Mouse (Mus musculus) kidney, adult 2 months (tissue): ENCODE measurements around the gene Dlg2. TPM values are rescaled to one million over a fixed set of nuclear protein-coding genes. Genes with fewer than 3 reads are reported as not detected.

ENCODE experiments used
- DNase-seq: peaks from one replicate; pipeline ENCODE4 v3.0.0; 2021
- H3K27ac ChIP-seq: fragments of 200-500 bp; 2 replicates; pipeline ENCODE4 v1.5.1; 2012; ENCODE audit warnings: low read depth, low read length, control low read depth, inconsistent platforms; ENCODE audit not compliant: insufficient read depth
- H3K27me3 ChIP-seq: fragments of 200-500 bp; replicated peaks from 2 replicates; pipeline ENCODE4 v1.6.1; 2012; ENCODE audit warnings: mild to moderate bottlenecking, moderate library complexity, low read length, inconsistent platforms; ENCODE audit not compliant: control insufficient read depth, insufficient read depth
- H3K36me3 ChIP-seq: fragments of 200-500 bp; 2 replicates; pipeline ENCODE4 v1.6.1; 2012; ENCODE audit warnings: mild to moderate bottlenecking, moderate library complexity, low read length, inconsistent platforms; ENCODE audit not compliant: control insufficient read depth, insufficient read depth
- H3K4me1 ChIP-seq: fragments of 200-500 bp; 2 replicates; pipeline ENCODE4 v1.6.1; 2011; ENCODE audit warnings: low read length; ENCODE audit not compliant: control insufficient read depth, insufficient read depth
- H3K4me3 ChIP-seq: fragments of 200-500 bp; 2 replicates; pipeline ENCODE4 v1.5.1; 2011; ENCODE audit warnings: mild to moderate bottlenecking, low read depth, low read length, control low read depth; ENCODE audit not compliant: insufficient read depth
- CTCF ChIP-seq: fragments of 200-500 bp; conservative IDR thresholded peaks from 2 replicates; pipeline ENCODE4 v1.5.1; 2011; ENCODE audit warnings: low read depth, mild to moderate bottlenecking, control low read depth, low read length, moderate library complexity, mixed read lengths; ENCODE audit not compliant: insufficient read depth, insufficient read length
- POLR2A ChIP-seq: fragments of 200-500 bp; IDR thresholded peaks from one replicate; pipeline ENCODE4 v1.6.1; 2011; ENCODE audit warnings: low read depth, low read length, control low read depth
- WGBS: fragments of 180-500 bp; shearing (Covaris S2); methylation state at CpG from one replicate; pipeline ENCODE4 v1.1.7; 2018; 5-methylcytosine and 5-hydroxymethylcytosine counted together
- polyA plus RNA-seq: library from polyadenylated mRNA; depleted of rRNA; stranded (reverse); fragments of >200 nt; gene quantifications from 2 replicates; pipeline ENCODE4 v1.2.3, GENCODE M21; 2012

Dlg2 gene
- polyA plus RNA-seq, 1 experiment, result 2.1 TPM

DNA sequence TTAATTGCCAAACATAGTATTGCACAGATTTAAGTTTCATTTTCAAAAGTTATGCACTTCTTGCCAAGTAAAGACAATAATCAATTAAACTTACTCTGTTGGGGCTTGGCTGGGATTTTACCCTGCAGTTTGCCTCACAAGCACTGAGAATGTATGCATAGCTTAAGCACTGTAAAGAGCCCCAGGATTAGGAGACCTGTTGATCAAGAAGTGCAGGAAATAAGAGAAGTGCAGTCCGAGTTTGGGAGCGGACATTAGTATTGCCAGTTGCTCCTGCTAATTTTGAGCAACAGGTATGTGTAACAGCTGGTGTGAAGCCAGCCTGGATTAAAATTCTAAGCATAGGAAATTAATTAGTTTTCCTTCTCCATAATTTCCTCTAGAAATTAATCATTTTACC is 1687.8 kb downstream of the Dlg2 start:
- Histone ChIP-seq H3K4me1 (no peaks in the 10 kb centered on the region), H3K27ac (no peak overlapping the region), H3K27me3 (no peaks in the 10 kb centered on the region), H3K36me3 (no peaks in the 10 kb centered on the region), H3K4me3 (no peak overlapping the region)
- DNase-seq, result no peak
- TF ChIP-seq CTCF (no peak), POLR2A (no peak)
- 71% methylated on average over 2 of the region's 2 CpGs for WGBS

DNA sequence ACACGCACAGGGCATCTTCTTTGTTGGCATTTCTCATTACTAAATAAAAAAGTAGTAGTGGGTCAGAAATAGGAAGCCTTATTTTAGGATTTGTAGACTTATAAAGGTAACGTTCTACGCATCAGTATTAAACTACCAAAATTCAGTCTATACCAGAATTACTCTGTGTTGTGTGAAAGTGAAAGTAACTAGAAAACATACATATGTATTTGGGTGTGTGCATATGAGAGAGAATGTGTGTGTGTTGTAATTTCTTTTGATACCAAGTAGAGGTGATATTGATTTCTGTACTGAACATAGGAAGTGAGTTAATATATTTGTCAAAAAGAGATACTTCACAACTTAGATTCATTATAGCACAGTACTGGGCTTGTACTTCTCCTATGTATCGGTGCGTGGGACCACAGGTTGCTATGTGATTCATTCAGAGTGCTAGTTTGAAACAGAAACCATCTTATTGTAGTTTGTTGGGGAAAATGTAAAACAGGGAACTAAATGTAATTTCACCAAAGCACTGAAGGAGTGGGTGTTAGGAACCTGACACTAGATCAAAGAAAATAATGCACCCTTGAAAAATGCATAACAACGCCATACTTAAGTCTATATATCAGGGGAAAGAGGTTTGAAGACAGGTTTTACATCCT is 1688.5 kb downstream of the Dlg2 start:
- TF ChIP-seq CTCF (no peak), POLR2A (no peak)
- no peak for DNase-seq
- H3K36me3 ChIP-seq, result no peaks in the 10 kb centered on the region
- no peak overlapping the region for H3K27ac ChIP-seq
- H3K27me3 ChIP-seq, result no peaks in the 10 kb centered on the region
- WGBS, result 90% methylated on average over 6 of the region's 6 CpGs
- no peaks in the 10 kb centered on the region for H3K4me1 ChIP-seq
- no peak overlapping the region for H3K4me3 ChIP-seq

DNA sequence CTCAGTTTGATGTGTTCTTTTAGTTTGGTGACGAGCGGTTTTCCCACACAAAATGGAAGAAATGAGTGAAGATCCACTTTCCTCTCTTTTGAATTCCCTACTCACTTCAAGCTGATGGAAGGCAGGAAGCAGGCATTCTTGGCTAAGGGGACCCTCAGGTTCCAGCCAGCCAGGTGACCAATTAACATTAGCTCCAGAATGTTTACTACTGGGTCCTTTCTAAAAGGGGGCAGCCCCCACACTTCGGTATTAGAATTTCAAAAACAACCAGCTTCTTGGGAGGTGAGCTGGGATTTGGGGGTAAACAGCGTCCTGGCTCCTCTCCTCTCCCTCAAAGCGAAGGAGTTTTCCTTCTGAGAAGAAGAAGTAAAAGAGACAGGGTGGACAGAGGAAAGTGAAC is 1703.6 kb downstream of the Dlg2 start:
- H3K4me3 ChIP-seq, result no peak overlapping the region

DNA sequence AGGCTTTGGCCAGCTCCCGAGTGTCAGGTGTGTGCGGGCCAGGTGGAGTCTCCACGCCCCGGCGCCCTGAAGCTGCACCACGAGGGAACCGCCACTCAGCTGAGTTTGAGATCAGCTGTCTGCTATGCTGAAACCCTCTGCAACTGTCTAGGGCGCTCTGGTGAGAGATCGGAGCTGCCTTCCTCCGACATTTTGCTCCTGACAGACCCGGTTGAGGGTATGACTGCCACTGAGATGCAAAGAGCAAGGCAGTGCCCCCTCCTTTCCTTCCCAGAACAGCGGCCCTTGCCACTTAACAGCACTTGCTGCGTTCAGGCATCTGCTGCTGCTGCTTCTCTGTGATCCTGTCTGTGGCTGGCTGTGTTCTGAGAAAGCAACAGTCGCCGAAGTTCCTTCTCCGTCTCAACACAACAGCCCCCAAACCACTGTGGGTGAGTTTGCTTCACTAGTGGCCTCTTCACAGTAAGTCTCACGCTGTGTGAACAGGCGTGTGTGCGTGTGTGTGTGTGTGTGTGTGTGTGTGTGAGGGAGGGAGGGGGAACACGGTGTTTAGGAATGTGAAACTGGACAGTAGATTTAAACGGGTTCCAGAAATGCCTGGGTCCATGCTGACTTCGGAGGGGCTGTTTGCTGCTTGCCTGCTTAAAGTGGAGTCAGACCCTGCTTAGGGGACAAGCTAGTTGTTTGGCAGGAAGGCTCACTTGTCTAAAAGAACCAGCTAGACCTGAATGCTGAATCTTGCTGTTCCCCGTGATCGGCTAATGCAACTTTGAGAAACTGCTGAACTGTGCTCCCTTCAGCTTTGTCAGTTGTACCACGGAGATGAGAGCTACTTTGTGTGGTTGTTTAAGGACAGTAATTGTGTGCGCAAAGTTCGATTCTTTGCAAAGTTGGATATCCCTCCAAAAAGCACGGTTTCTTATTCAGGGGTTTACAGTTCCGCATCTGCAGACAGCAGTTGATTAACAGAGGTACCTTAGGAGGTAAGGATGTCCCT is 1704.4 kb downstream of the Dlg2 start:
- WGBS, result 11% methylated on average over 29 of the region's 29 CpGs
- peak; percentile 16 for DNase-seq

More for the DNA sequence above, 1703.6 kb downstream of the Dlg2 start:
- Histone ChIP-seq H3K36me3 (no peaks in the 10 kb centered on the region), H3K27ac (no peak overlapping the region), H3K27me3 (no peaks in the 10 kb centered on the region; the same call in 1 of the 2 replicates), H3K4me1 (no peaks in the 10 kb centered on the region)
- no peak for DNase-seq
- no peak for TF ChIP-seq CTCF
- no peak for TF ChIP-seq POLR2A
- 58% methylated on average over 5 of the region's 5 CpGs for WGBS

DNA sequence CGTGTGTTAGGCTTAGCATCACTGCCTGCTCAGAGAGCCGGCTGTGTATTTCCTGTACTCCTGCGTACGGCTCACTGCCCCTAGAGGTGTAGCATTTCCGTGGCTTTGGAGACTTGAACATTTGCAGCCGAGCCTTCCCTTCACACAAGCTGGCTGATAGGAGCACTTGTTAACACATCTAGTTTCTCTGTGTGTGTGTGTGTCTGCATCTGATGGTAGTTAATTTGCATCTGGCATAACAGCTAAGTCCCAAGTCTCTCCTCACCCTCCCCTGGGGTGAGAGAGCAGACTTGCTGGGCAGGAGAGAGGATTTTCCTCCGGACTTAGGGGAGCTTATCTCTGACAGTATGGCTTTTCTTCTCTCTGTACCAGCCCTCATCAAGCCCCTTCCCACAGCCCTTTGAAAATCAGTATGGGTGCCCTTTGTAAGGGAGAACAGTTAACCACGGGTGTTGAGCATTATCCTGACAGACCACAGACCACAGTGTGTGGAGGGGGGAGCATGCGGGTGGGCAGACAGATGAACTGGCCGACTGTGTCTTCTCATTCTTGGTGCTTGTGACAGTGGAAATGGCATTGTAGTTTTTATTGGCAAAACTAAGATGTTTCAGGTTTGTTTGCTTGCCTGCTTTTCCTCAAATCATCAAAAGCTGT is 1705.6 kb downstream of the Dlg2 start:
- no peaks in the 10 kb centered on the region for H3K36me3 ChIP-seq
- H3K27ac ChIP-seq, result no peak overlapping the region
- H3K27me3 ChIP-seq, result no peaks in the 10 kb centered on the region; the same call in 1 of the 2 replicates
- TF ChIP-seq POLR2A, result no peak
- no peak for TF ChIP-seq CTCF
- 23% methylated on average over 10 of the region's 10 CpGs for WGBS
- H3K4me1 ChIP-seq, result no peaks in the 10 kb centered on the region
- 0 out of 2 replicates have a peak overlapping the region, but pooled peaks have one; percentile 3 for H3K4me3 ChIP-seq
- no peak for DNase-seq

More for the DNA sequence above, 1704.4 kb downstream of the Dlg2 start:
- Histone ChIP-seq H3K27ac (no peak overlapping the region), H3K27me3 (no peaks in the 10 kb centered on the region; the same call in 1 of the 2 replicates), H3K4me3 (peak overlapping the region; percentile 47), H3K4me1 (no peaks in the 10 kb centered on the region), H3K36me3 (no peaks in the 10 kb centered on the region)
- no peak for TF ChIP-seq CTCF
- no peak for TF ChIP-seq POLR2A

DNA sequence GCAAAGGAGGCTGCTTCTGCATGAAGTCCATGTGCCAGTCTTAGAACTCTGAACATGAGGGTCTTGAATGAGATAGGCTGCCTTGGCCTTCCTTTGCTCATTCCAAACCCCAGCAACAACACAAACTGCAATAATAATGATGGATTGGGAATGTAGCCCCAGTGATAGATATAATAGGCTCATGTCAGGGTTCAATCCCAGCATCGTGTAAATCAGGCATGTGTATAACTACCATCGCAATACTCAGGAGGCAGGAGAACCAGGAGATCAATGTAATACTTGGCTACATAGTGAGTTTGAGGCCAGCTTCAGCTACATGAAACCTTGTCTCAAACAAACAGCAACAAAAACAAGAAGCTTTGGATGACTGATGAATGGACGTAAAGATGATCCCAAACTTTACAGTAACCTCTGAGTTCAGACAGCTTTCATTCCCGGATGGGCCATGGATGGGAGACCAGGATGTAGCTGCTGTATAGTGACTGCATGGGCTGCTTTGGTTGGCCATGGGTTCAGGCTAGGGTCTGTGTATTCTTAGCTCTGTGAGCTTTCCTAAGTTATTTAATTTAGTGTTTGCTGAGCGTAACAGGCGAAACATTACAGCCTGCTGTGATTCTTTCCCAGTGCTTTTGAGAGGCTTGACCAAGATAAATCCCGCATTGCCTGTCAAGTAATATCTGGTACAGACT is 1708.0 kb downstream of the Dlg2 start:
- no peak for TF ChIP-seq POLR2A
- no peak for TF ChIP-seq CTCF

More for the DNA sequence above, 1708.0 kb downstream of the Dlg2 start:
- Histone ChIP-seq H3K4me1 (no peaks in the 10 kb centered on the region), H3K36me3 (no peaks in the 10 kb centered on the region), H3K4me3 (no peak overlapping the region), H3K27me3 (no peaks in the 10 kb centered on the region), H3K27ac (no peak overlapping the region)
- 63% methylated on average over 7 of the region's 7 CpGs for WGBS
- no peak for DNase-seq
